Mouse (Mus musculus): ENCODE results near the gene Ccdc97.

DNA sequence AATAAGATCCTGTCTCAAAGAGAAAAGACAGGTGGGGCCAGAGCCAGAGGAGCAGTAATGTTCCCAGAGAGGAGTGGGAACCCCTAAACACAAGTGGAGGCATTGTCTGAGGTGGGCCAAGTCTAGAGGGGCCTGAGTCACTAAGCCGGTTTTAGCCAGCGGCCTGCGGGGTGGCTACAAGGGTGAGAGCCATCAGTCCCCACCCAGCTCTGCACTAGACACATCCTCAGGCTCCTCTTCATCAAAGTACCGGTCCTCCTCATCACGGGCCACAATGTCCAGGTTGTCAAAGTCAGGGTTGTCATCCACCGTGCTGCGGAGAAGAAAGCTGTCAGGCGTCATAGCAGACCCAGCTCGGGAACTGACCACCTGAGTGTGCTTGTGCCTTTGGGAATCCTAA is 6.1 kb downstream of the Ccdc97 start:
- TF ChIP-seq EP300 (IDR thresholded peaks at IDR 0.05; ENCODE audit: low read depth) (no peak), CTCF (IDR thresholded peaks at IDR 0.05; ENCODE audit: low read depth) (no peak)
